Mouse (Mus musculus) cortical plate, adult 2 months (tissue): ENCODE results near the gene Vwc2.

Experiments
- CTCF ChIP-seq: fragments of 200-500 bp; IDR thresholded peaks from 2 replicates; pipeline ENCODE4 v1.5.1; 2011; ENCODE audit warnings: mild to moderate bottlenecking, control low read depth, low read length; ENCODE audit not compliant: insufficient read depth; ENCODE audit errors: extremely low read depth
- POLR2A ChIP-seq: fragments of 200-500 bp; IDR thresholded peaks from 2 replicates; pipeline ENCODE4 v1.6.1; 2011; ENCODE audit warnings: mild to moderate bottlenecking, low read length, control low read depth; ENCODE audit not compliant: insufficient read depth; ENCODE audit errors: extremely low read depth

GRCm38 (mm10) chr11:11108922-11109321, 5.1 kb upstream of the Vwc2 start:
- TF ChIP-seq CTCF (no peak), POLR2A (no peak)
